Mouse (Mus musculus): Measurements from ENCODE around the gene Vwa3a. TPM values are rescaled to one million over a fixed set of nuclear protein-coding genes. Genes with fewer than 3 reads are reported as not detected.

The Vwa3a gene
- polyA plus RNA-seq, 1 experiment from 2014 or later = 0.28 TPM

DNA sequence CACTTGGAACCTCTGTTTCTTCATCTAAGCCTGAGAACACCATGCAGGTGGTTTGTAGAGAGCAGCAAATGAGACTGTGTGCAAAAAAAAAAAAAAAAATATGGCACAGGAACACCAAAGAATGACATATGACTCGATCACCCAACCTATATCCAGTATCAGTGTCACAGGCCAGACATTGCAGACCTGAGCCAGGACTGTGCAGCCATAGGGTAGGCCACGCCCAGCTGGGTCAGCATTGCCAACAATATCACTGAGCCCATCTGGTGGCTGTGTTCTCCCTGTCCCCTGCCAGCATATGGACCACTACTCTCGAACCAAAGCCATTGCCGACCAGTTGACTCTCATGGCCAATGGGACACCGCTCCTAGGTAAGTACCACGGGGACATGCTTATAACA, 78.4 kb downstream of the Vwa3a start:
- H3K27ac ChIP-seq (ENCODE audit: low read depth, low read length) = no peak overlapping the region
- no peaks in the 10 kb centered on the region for H3K4me1 ChIP-seq (ENCODE audit: control insufficient read depth, insufficient read depth, low read length)
- WGBS = 93% methylated on average over 6 of the region's 6 CpGs
- no peaks in the 10 kb centered on the region for H3K27me3 ChIP-seq (ENCODE audit: control insufficient read depth, insufficient read depth, low read length)
- no peak for ATAC-seq (ENCODE audit: low FRiP score, low TSS enrichment)
- no peaks in the 10 kb centered on the region for H3K36me3 ChIP-seq (ENCODE audit: control insufficient read depth, insufficient read depth, low read length)
- no peaks in the 10 kb centered on the region for H3K9me3 ChIP-seq (ENCODE audit: control insufficient read depth, low read length)
- no peak overlapping the region for H3K4me2 ChIP-seq (replicated peaks; ENCODE audit: low read depth, low read length)
- no peak overlapping the region for H3K4me3 ChIP-seq (ENCODE audit: low read length)
- H3K9ac ChIP-seq (ENCODE audit: low read depth, low read length) = no peak overlapping the region

DNA sequence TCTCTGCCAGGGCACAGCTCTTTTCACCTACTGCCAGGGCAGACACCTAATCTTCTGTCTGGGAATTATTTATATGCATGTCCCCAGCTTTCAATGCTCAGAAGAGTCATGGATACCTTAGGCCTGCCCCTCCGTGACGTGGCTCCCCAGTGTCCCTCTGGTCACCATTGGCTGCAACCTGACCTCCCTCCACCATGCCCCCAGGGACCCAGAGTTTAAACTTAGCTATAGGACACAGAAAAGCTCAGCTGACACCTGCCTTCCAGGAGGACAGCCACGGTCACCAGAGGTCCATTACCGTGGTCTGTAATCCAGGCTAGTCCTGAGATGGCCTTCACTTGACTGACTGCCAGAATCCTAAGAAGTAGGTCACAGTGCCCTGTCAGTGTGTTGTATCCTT, 80.3 kb downstream of the Vwa3a start:
- Histone ChIP-seq H3K9me3 (ENCODE audit: control insufficient read depth, low read length) (no peaks in the 10 kb centered on the region), H3K27ac (ENCODE audit: low read depth, low read length) (no peak overlapping the region), H3K27me3 (ENCODE audit: control insufficient read depth, insufficient read depth, low read length) (no peaks in the 10 kb centered on the region), H3K4me2 (replicated peaks; ENCODE audit: low read depth, low read length) (no peak overlapping the region), H3K4me1 (ENCODE audit: control insufficient read depth, insufficient read depth, low read length) (no peaks in the 10 kb centered on the region), H3K9ac (ENCODE audit: low read depth, low read length) (no peak overlapping the region), H3K36me3 (ENCODE audit: control insufficient read depth, insufficient read depth, low read length) (no peaks in the 10 kb centered on the region), H3K4me3 (ENCODE audit: low read length) (no peak overlapping the region)
- WGBS = 80% methylated on average over 4 of the region's 4 CpGs
- no peak for ATAC-seq (ENCODE audit: low FRiP score, low TSS enrichment)

DNA sequence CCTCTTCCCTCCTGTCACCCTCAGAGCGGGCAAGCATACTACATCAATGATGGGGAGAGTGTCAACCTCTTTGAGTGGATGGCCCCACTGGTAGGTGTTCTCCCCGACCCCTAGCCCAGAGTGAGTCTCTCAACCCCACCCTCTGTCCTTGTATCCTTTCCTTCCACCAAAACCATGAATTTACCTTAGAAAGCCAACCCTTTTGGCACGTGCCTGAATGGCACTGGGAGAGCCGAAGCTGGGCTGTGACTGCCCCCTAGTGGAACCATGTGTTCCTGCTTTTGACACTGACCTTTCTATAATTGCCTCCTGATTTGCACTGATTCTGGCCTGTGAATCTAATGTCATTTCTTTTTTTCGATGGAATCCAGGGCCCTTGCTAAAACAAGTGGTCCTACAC, 84.1 kb downstream of the Vwa3a start:
- Histone ChIP-seq H3K27ac (ENCODE audit: low read depth, low read length) (no peak overlapping the region), H3K27me3 (ENCODE audit: control insufficient read depth, insufficient read depth, low read length) (no peaks in the 10 kb centered on the region), H3K4me1 (ENCODE audit: control insufficient read depth, insufficient read depth, low read length) (no peaks in the 10 kb centered on the region), H3K36me3 (ENCODE audit: control insufficient read depth, insufficient read depth, low read length) (no peaks in the 10 kb centered on the region), H3K4me3 (ENCODE audit: low read length) (no peak overlapping the region), H3K9ac (ENCODE audit: low read depth, low read length) (no peak overlapping the region), H3K9me3 (ENCODE audit: control insufficient read depth, low read length) (no peaks in the 10 kb centered on the region), H3K4me2 (replicated peaks; ENCODE audit: low read depth, low read length) (no peak overlapping the region)
- ATAC-seq (ENCODE audit: low FRiP score, low TSS enrichment) = peak; percentile 26; the same call in 1 of the 2 replicates
- 19% methylated on average over 5 of the region's 5 CpGs for WGBS

DNA sequence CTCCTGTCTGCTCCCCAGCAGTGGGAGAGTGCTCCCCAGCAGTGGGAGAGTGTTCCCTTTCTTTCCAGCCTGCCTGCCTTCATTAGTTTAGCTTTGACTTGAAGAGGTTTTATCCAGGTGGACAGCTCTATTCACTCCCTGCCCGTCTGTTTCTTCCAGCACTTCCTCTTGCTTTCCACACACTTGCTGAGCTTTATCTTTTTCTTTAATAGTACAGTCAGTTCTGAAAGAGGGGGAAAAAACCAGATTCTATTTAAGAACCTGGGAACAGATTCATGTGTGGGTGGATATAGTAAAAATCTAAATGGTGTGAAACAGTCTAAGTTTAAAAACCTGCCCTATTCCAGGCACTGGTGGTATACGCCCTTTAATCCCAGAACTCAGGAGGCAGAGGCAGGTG, 86.0 kb downstream of the Vwa3a start:
- ATAC-seq (ENCODE audit: low FRiP score, low TSS enrichment) = no peak
- no peak overlapping the region for H3K9ac ChIP-seq (ENCODE audit: low read depth, low read length)
- H3K4me3 ChIP-seq (ENCODE audit: low read length) = no peak overlapping the region
- H3K27ac ChIP-seq (ENCODE audit: low read depth, low read length) = no peak overlapping the region
- 77% methylated on average over 2 of the region's 2 CpGs for WGBS
- no peak overlapping the region for H3K4me2 ChIP-seq (replicated peaks; ENCODE audit: low read depth, low read length)
- H3K36me3 ChIP-seq (ENCODE audit: control insufficient read depth, insufficient read depth, low read length) = no peaks in the 10 kb centered on the region
- H3K9me3 ChIP-seq (ENCODE audit: control insufficient read depth, low read length) = no peaks in the 10 kb centered on the region
- no peaks in the 10 kb centered on the region for H3K27me3 ChIP-seq (ENCODE audit: control insufficient read depth, insufficient read depth, low read length)
- no peaks in the 10 kb centered on the region for H3K4me1 ChIP-seq (ENCODE audit: control insufficient read depth, insufficient read depth, low read length)

DNA sequence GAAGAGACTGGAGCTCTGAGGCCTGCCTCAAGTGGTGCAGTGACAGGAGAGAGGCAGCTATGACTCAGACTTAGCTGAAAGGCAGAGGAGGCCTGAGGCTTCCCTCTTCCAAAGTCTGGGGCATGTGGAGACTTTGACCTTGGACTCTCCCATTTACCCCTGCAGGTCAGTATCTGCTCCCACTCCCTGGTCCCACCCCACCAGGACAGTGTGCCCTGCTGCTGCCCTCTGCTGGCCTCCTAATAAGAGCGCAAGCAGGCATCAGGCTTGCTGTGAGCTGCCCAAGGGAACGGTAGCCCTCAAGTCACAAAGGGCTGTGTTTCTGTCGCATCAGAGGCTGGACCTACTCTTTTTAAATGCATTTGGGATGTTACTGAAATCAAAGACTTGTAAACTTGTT, 87.3 kb downstream of the Vwa3a start:
- Histone ChIP-seq H3K27me3 (ENCODE audit: control insufficient read depth, insufficient read depth, low read length) (no peaks in the 10 kb centered on the region), H3K4me1 (ENCODE audit: control insufficient read depth, insufficient read depth, low read length) (0 out of 2 replicates have a peak, but pooled peaks cover 5% of the 10 kb centered on the region), H3K4me3 (ENCODE audit: low read length) (no peak overlapping the region), H3K4me2 (replicated peaks; ENCODE audit: low read depth, low read length) (no peak overlapping the region), H3K9me3 (ENCODE audit: control insufficient read depth, low read length) (no peaks in the 10 kb centered on the region), H3K27ac (ENCODE audit: low read depth, low read length) (no peak overlapping the region), H3K9ac (ENCODE audit: low read depth, low read length) (no peak overlapping the region), H3K36me3 (ENCODE audit: control insufficient read depth, insufficient read depth, low read length) (no peaks in the 10 kb centered on the region)
- ATAC-seq (ENCODE audit: low FRiP score, low TSS enrichment) = no peak
- 17% methylated on average over 3 of the region's 3 CpGs for WGBS

DNA sequence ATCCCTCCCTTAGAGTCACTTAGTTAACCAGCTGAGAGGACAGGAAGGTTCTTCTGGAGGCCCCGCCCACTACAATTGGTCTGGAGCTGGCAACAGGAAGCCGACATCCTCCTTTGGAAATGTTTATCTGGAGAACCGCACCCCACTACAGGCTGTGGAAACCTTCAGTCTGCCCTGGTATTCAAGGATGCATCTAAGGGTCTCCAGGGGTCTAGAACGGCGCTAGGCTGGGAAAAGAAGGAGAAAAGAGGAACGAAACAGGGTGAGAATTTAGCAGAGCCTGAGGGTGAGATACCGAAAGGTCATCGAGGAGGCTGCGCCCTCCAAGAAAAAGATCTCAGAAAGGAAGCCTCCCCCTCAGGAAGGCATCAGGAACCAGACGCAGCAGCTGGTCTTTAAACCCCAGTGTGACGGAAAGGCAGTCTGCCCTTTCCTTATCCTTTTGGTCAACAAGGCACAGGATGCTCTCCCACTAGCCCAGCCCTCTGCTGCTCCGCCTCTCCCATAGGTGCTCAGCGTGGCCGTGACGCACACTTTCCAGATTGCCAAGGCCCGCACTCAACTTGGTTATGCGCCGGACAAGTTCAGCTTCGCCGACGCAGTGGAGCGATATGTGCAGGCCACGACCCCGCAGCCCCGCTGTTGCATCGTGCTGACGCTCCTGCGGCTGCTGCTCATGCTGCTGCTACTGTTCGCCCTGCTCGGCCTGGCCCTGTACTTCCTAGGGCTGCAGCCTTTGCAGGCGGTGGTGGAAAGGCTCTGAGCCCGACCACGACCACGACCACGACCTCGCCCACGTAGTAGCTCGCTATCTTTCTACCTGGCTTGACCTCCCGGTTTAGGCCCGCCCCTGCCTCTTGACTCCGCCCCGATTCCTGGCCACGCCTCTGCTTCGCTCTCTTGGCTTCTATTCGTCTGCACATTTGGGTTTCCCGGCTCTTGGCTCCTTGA, 91.6 kb downstream of the Vwa3a start:
- H3K27ac ChIP-seq (ENCODE audit: low read depth, low read length) = peak overlapping the region; percentile 71
- H3K9me3 ChIP-seq (ENCODE audit: control insufficient read depth, low read length) = no peaks in the 10 kb centered on the region
- peak; percentile 22; the same call in 1 of the 2 replicates for ATAC-seq (ENCODE audit: low FRiP score, low TSS enrichment)
- H3K36me3 ChIP-seq (ENCODE audit: control insufficient read depth, insufficient read depth, low read length) = no peaks in the 10 kb centered on the region
- 2% methylated on average over 46 of the region's 46 CpGs for WGBS
- peak overlapping the region; percentile 70 for H3K4me3 ChIP-seq (ENCODE audit: low read length)
- H3K9ac ChIP-seq (ENCODE audit: low read depth, low read length) = peak overlapping the region; percentile 64
- no peaks in the 10 kb centered on the region for H3K27me3 ChIP-seq (ENCODE audit: control insufficient read depth, insufficient read depth, low read length)
- 0 out of 2 replicates have a peak, but pooled peaks cover 9% of the 10 kb centered on the region for H3K4me1 ChIP-seq (ENCODE audit: control insufficient read depth, insufficient read depth, low read length)
- peak overlapping the region; percentile 94 for H3K4me2 ChIP-seq (replicated peaks; ENCODE audit: low read depth, low read length)

DNA sequence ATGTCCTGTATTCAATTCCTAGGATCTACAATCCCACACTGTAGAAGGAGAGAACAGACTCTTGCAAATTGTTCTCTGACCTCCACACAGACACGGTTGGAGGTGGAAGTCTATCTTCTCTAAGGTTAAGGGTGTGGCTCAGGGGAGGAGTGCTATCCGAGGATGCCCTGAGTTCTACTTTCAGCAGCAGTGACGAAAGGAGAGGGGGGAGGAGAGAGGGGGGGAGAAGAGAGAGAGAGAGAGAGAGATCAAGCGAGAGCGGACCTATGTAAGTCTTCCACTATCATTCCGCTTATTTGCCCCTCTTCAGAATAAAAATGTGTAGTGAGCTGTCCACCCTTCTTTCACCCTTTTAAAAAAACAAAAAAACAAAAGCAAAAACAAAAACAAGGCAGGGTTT, 95.3 kb downstream of the Vwa3a start:
- no peak overlapping the region for H3K27ac ChIP-seq (ENCODE audit: low read depth, low read length)
- H3K9ac ChIP-seq (ENCODE audit: low read depth, low read length) = no peak overlapping the region
- no peaks in the 10 kb centered on the region for H3K9me3 ChIP-seq (ENCODE audit: control insufficient read depth, low read length)

DNA sequence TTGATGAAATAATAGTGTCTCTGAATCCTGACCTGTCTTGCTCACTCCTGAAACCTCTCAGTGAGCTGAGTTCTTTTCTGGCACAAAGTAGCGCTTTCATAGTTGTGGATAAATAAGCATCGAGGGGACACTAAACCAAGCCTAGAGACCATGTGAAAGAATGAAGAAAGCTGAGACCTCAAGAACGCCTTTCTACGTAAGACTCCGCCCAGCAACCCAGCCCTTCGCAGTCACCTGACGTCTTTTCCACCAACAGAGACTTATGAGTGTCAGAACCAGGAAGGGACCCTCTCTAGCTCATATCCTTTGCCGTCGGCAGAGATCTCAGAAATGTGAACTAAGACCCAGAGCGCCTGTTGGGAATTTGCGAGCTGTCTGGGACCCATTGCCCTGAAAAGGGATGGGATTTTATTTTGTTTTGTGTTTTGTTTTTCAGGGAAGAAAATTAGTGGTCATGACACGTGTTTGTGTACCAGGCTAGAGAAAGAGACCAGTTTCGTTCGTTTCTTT, 95.8 kb downstream of the Vwa3a start:
- H3K9ac ChIP-seq (ENCODE audit: low read depth, low read length) = peak overlapping the region; percentile 52; the same call in 1 of the 2 replicates
- no peaks in the 10 kb centered on the region for H3K9me3 ChIP-seq (ENCODE audit: control insufficient read depth, low read length)
- peak; percentile 76 for ATAC-seq (ENCODE audit: low FRiP score, low TSS enrichment)
- no peaks in the 10 kb centered on the region for H3K36me3 ChIP-seq (ENCODE audit: control insufficient read depth, insufficient read depth, low read length)
- H3K27me3 ChIP-seq (ENCODE audit: control insufficient read depth, insufficient read depth, low read length) = no peaks in the 10 kb centered on the region
- 8% methylated on average over 14 of the region's 14 CpGs for WGBS
- H3K4me1 ChIP-seq (ENCODE audit: control insufficient read depth, insufficient read depth, low read length) = 0 out of 2 replicates have a peak, but pooled peaks cover 9% of the 10 kb centered on the region
- H3K4me2 ChIP-seq (replicated peaks; ENCODE audit: low read depth, low read length) = peak overlapping the region; percentile 59
- H3K4me3 ChIP-seq (ENCODE audit: low read length) = peak overlapping the region; percentile 70
- H3K27ac ChIP-seq (ENCODE audit: low read depth, low read length) = peak overlapping the region; percentile 47; the same call in 1 of the 2 replicates

More for the DNA sequence above, 95.3 kb downstream of the Vwa3a start:
- ATAC-seq (ENCODE audit: low FRiP score, low TSS enrichment) = no peak
- peak overlapping the region; percentile 70 for H3K4me3 ChIP-seq (ENCODE audit: low read length)
- H3K27me3 ChIP-seq (ENCODE audit: control insufficient read depth, insufficient read depth, low read length) = no peaks in the 10 kb centered on the region
- WGBS = 47% methylated on average over 6 of the region's 6 CpGs
- no peaks in the 10 kb centered on the region for H3K36me3 ChIP-seq (ENCODE audit: control insufficient read depth, insufficient read depth, low read length)
- H3K4me1 ChIP-seq (ENCODE audit: control insufficient read depth, insufficient read depth, low read length) = 0 out of 2 replicates have a peak, but pooled peaks cover 9% of the 10 kb centered on the region
- H3K4me2 ChIP-seq (replicated peaks; ENCODE audit: low read depth, low read length) = peak overlapping the region; percentile 59
